Mouse (Mus musculus) thymus, adult 2 months (tissue): ENCODE results near the gene Kcnq1. TPM values are rescaled to one million over a fixed set of nuclear protein-coding genes. Genes with fewer than 3 reads are reported as not detected.

Experiments
- DNase-seq: peaks from one replicate; pipeline ENCODE4 v3.0.0; 2021
- H3K27ac ChIP-seq: fragments of 200-500 bp; 2 replicates; pipeline ENCODE4 v1.5.1; 2012; ENCODE audit warnings: low read length, control low read depth; ENCODE audit not compliant: control insufficient read depth, insufficient read depth
- H3K27me3 ChIP-seq: fragments of 200-500 bp; 2 replicates; pipeline ENCODE4 v1.6.1; 2012; ENCODE audit warnings: mild to moderate bottlenecking, low read length, moderate library complexity, mixed read lengths; ENCODE audit not compliant: control insufficient read depth, insufficient read depth
- H3K36me3 ChIP-seq: fragments of 200-500 bp; 2 replicates; pipeline ENCODE4 v1.6.1; 2012; ENCODE audit warnings: mild to moderate bottlenecking, low read length, moderate library complexity; ENCODE audit not compliant: control insufficient read depth, insufficient read depth
- H3K4me1 ChIP-seq: fragments of 200-500 bp; replicated peaks from 2 replicates; pipeline ENCODE4 v1.6.1; 2012; ENCODE audit warnings: low read length; ENCODE audit not compliant: control insufficient read depth, insufficient read depth
- H3K4me3 ChIP-seq: fragments of 200-500 bp; 2 replicates; pipeline ENCODE4 v1.5.1; 2012; ENCODE audit warnings: mild to moderate bottlenecking, low read length, control low read depth, moderate library complexity; ENCODE audit not compliant: control insufficient read depth, insufficient read depth
- CTCF ChIP-seq: fragments of 200-500 bp; IDR thresholded peaks from 2 replicates; pipeline ENCODE4 v1.5.1; 2012; ENCODE audit warnings: mild to moderate bottlenecking, control low read depth, low read length, moderate library complexity, borderline replicate concordance; ENCODE audit not compliant: control insufficient read depth, poor library complexity, insufficient read depth; ENCODE audit errors: extremely low read depth
- POLR2A ChIP-seq: fragments of 200-500 bp; IDR thresholded peaks from 2 replicates; pipeline ENCODE4 v1.6.1; 2012; ENCODE audit warnings: mild to moderate bottlenecking, low read length, control low read depth, moderate library complexity; ENCODE audit not compliant: control insufficient read depth, poor library complexity, insufficient read depth; ENCODE audit errors: extremely low read depth
- WGBS: fragments of 180-500 bp; shearing (Covaris S2); methylation state at CpG from one replicate; pipeline ENCODE4 v1.1.7; 2018; 5-methylcytosine and 5-hydroxymethylcytosine counted together
- polyA plus RNA-seq: library from polyadenylated mRNA; depleted of rRNA; stranded (reverse); fragments of >200 nt; gene quantifications from 2 replicates; pipeline ENCODE4 v1.2.3, GENCODE M21; 2012

Gene Kcnq1
- polyA plus RNA-seq, 1 experiment, result 4.6 TPM

- no peaks in the 10 kb centered on the region for H3K36me3 ChIP-seq
- no peak overlapping the region for H3K27ac ChIP-seq
- WGBS, result 4% methylated on average over 3 of the region's 3 CpGs
- no peaks in the 10 kb centered on the region for H3K27me3 ChIP-seq
- no peaks in the 10 kb centered on the region for H3K4me1 ChIP-seq
- DNase-seq, result no peak
- H3K4me3 ChIP-seq, result no peak overlapping the region
- TF ChIP-seq POLR2A (no peak), CTCF (no peak)
Observed at GRCm38 (mm10) chr7:143180761-143181160, 74.6 kb downstream of the Kcnq1 start.

GRCm38 (mm10) chr7:143181311-143181710 is 75.1 kb downstream of the Kcnq1 start:
- H3K27ac ChIP-seq, result no peak overlapping the region
- no peak for DNase-seq
- no peaks in the 10 kb centered on the region for H3K4me1 ChIP-seq
- no peak for TF ChIP-seq CTCF
- TF ChIP-seq POLR2A, result no peak
- no peaks in the 10 kb centered on the region for H3K36me3 ChIP-seq
- no peaks in the 10 kb centered on the region for H3K27me3 ChIP-seq
- H3K4me3 ChIP-seq, result no peak overlapping the region
- 74% methylated on average over 4 of the region's 4 CpGs for WGBS

GRCm38 (mm10) chr7:143185506-143185905 is 79.3 kb downstream of the Kcnq1 start:
- Histone ChIP-seq H3K36me3 (no peaks in the 10 kb centered on the region), H3K27me3 (no peaks in the 10 kb centered on the region), H3K4me1 (no peaks in the 10 kb centered on the region), H3K4me3 (no peak overlapping the region), H3K27ac (no peak overlapping the region)
- whole genome bisulfite sequencing, result 88% methylated on average over 6 of the region's 6 CpGs
- no peak for TF ChIP-seq CTCF
- TF ChIP-seq POLR2A, result no peak
- DNase-seq, result no peak

DNA sequence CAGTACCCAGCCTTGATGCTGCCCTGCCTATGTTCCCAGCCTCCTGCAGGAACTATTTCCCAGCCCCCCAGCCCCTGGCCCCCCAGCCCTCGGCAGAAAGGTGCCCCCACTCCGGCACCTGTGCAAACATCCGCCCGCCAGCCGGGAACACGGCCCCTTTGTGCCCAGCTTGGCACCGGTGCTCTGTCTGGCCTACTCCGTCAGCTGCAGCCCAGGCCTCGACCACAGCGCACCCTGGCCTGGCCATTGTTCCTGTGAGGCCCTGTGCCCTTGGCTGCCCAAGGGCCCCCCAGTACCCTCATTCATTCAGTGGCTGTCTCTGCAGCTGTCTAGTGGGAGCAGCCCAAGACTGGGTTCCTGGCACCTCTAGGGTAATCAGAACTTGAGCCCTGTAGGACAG is 80.2 kb downstream of the Kcnq1 start:
- DNase-seq, result no peak
- Histone ChIP-seq H3K4me3 (no peak overlapping the region), H3K27me3 (no peaks in the 10 kb centered on the region), H3K27ac (no peak overlapping the region), H3K4me1 (no peaks in the 10 kb centered on the region), H3K36me3 (no peaks in the 10 kb centered on the region)
- TF ChIP-seq POLR2A (no peak), CTCF (no peak)
- WGBS, result 96% methylated on average over 10 of the region's 10 CpGs

DNA sequence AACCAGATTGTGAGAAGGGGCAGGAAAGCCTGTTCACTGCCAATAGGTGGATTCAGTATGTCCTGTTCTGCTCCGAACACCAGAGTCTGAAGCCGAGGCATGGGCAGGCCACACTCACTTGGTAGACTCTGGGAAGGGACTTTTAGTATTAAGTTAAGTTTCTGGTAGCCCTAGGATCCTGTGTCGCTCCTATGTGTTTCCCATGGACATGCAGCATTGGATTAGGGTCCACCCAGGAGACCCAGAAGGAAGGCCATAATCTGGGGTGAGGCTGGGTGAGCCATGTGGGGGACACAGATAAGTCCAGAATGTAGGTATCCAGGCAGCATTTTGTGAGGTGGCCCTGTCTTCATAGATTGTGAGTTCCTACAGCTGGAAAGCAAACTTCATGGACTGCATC is 81.0 kb downstream of the Kcnq1 start:
- WGBS, result 96% methylated on average over 3 of the region's 3 CpGs
- DNase-seq, result no peak
- Histone ChIP-seq H3K27ac (no peak overlapping the region), H3K27me3 (no peaks in the 10 kb centered on the region), H3K4me3 (no peak overlapping the region), H3K36me3 (no peaks in the 10 kb centered on the region), H3K4me1 (no peaks in the 10 kb centered on the region)
- no peak for TF ChIP-seq CTCF
- no peak for TF ChIP-seq POLR2A

- Histone ChIP-seq H3K27me3 (no peaks in the 10 kb centered on the region), H3K27ac (no peak overlapping the region), H3K4me3 (no peak overlapping the region), H3K36me3 (no peaks in the 10 kb centered on the region), H3K4me1 (no peaks in the 10 kb centered on the region)
- no peak for TF ChIP-seq POLR2A
- TF ChIP-seq CTCF, result no peak
- no peak for DNase-seq
- 94% methylated on average over 2 of the region's 2 CpGs for WGBS
Observed at GRCm38 (mm10) chr7:143188589-143188988, 82.4 kb downstream of the Kcnq1 start.
